Mouse (Mus musculus) heart, postnatal 0 days (tissue): ENCODE data around the gene Melk. TPM values are rescaled to one million over a fixed set of nuclear protein-coding genes. Genes with fewer than 3 reads are reported as not detected.

Experiments
- ATAC-seq: fragments of 200-750 bp; cut with Nextera tagmentation; 2 replicates; pipeline ENCODE4 v1.8.0; 2017; ENCODE audit warnings: low read depth, moderate number of reproducible peaks, moderate library complexity; ENCODE audit not compliant: insufficient read depth
- DNase-seq: peaks from one replicate; pipeline ENCODE4 v3.0.0-alpha.2; 2016; ENCODE audit warnings: low spot score
- H3K27ac ChIP-seq: fragments of 300-500 bp; sonication (generic); 2 replicates; pipeline ENCODE4 v1.5.1; 2014; ENCODE audit warnings: low read depth, mild to moderate bottlenecking
- H3K27me3 ChIP-seq: fragments of 300-500 bp; sonication (generic); 2 replicates; pipeline ENCODE4 v1.6.1; 2014; ENCODE audit warnings: low read length, mixed read lengths; ENCODE audit not compliant: control insufficient read depth, insufficient read depth
- H3K36me3 ChIP-seq: fragments of 300-500 bp; sonication (generic); replicated peaks from 2 replicates; pipeline ENCODE4 v1.6.1; 2014; ENCODE audit warnings: low read length, mixed read lengths; ENCODE audit not compliant: control insufficient read depth, insufficient read depth
- H3K4me1 ChIP-seq: fragments of 300-500 bp; sonication (generic); 2 replicates; pipeline ENCODE4 v1.6.1; 2014; ENCODE audit warnings: antibody characterized with exemption; ENCODE audit not compliant: control insufficient read depth, insufficient read depth
- H3K4me2 ChIP-seq: fragments of 300-500 bp; sonication (generic); 2 replicates; pipeline ENCODE4 v1.6.1; 2014; ENCODE audit warnings: low read depth, mild to moderate bottlenecking, low read length, moderate library complexity
- H3K4me3 ChIP-seq: fragments of 300-500 bp; sonication (generic); 2 replicates; pipeline ENCODE4 v1.5.1; 2014; ENCODE audit warnings: low read depth, low read length
- H3K9ac ChIP-seq: fragments of 300-500 bp; sonication (generic); replicated peaks from 2 replicates; pipeline ENCODE4 v1.6.1; 2014; ENCODE audit warnings: low read depth, low read length, mixed read lengths
- H3K9me3 ChIP-seq: fragments of 300-500 bp; sonication (generic); replicated peaks from 2 replicates; pipeline ENCODE4 v1.6.1; 2016; ENCODE audit warnings: low read length; ENCODE audit not compliant: control insufficient read depth
- CTCF ChIP-seq: IDR thresholded peaks from 2 replicates; pipeline ENCODE4 v1.5.1; 2016; ENCODE audit warnings: antibody characterized with exemption, control low read depth, low read depth
- EP300 ChIP-seq: IDR thresholded peaks from 2 replicates; pipeline ENCODE4 v1.6.1; 2016; ENCODE audit warnings: antibody characterized with exemption, low read depth
- WGBS: fragments of 180-500 bp; shearing (Covaris S2); extraction: QIAGEN DNeasy Blood & Tissue Kit; methylation state at CpG from one replicate; pipeline ENCODE4 v1.1.7; 2014; 5-methylcytosine and 5-hydroxymethylcytosine counted together
- polyA plus RNA-seq: library from polyadenylated mRNA; unstranded; fragments of >200 nt; fragmentation: Nextera tagmentation; extraction: Ambion mirVana; gene quantifications from 2 replicates; pipeline ENCODE4 v1.2.1, GENCODE M21; 2015
- total RNA-seq: library from RNA; depleted of rRNA; stranded (reverse); fragments of >200 nt; gene quantifications from 2 replicates; pipeline ENCODE4 v1.2.3, GENCODE M21; 2014; ENCODE audit warnings: low replicate concordance

Melk gene
- total and polyA plus RNA-seq, 2 experiments from 2014 or later: 6.3 to 13.7 TPM

GRCm38 (mm10) chr4:44281597-44282265 is 18.9 kb upstream of the Melk start:
- H3K9me3 ChIP-seq: no peaks in the 10 kb centered on the region
- ATAC-seq (no peak), DNase-seq (no peak)
- no peak overlapping the region for H3K9ac ChIP-seq
- no peak overlapping the region for H3K4me2 ChIP-seq
- no peak overlapping the region for H3K27ac ChIP-seq
- 58% methylated on average over 7 of the region's 7 CpGs for WGBS
- no peaks in the 10 kb centered on the region for H3K27me3 ChIP-seq
- no peaks in the 10 kb centered on the region for H3K36me3 ChIP-seq
- TF ChIP-seq CTCF (no peak), EP300 (no peak)
- H3K4me1 ChIP-seq: no peaks in the 10 kb centered on the region
- no peak overlapping the region for H3K4me3 ChIP-seq

- Histone ChIP-seq H3K4me1 (no peaks in the 10 kb centered on the region), H3K27me3 (no peaks in the 10 kb centered on the region), H3K9ac (no peak overlapping the region), H3K4me3 (no peak overlapping the region), H3K9me3 (no peaks in the 10 kb centered on the region), H3K27ac (no peak overlapping the region), H3K4me2 (no peak overlapping the region), H3K36me3 (no peaks in the 10 kb centered on the region)
- 9% methylated on average over 7 of the region's 7 CpGs for WGBS
- TF ChIP-seq EP300: no peak
- TF ChIP-seq CTCF: peak; percentile 76
- ATAC-seq (no peak), DNase-seq (peak; percentile 31)
Measured at GRCm38 (mm10) chr4:44292534-44292933, 8.1 kb upstream of the Melk start.

GRCm38 (mm10) chr4:44295837-44296236 is 4.8 kb upstream of the Melk start:
- Histone ChIP-seq H3K4me2 (no peak overlapping the region), H3K4me1 (no peaks in the 10 kb centered on the region), H3K27me3 (no peaks in the 10 kb centered on the region), H3K27ac (no peak overlapping the region), H3K9ac (no peak overlapping the region), H3K9me3 (no peaks in the 10 kb centered on the region), H3K36me3 (no peaks in the 10 kb centered on the region), H3K4me3 (no peak overlapping the region)
- WGBS: 43% methylated on average over 1 of the region's 1 CpGs
- ATAC-seq (no peak), DNase-seq (no peak)
- no peak for TF ChIP-seq EP300
- TF ChIP-seq CTCF: no peak

- H3K36me3 ChIP-seq: peaks cover 32% of the 10 kb centered on the region
- H3K27ac ChIP-seq: no peak overlapping the region
- H3K27me3 ChIP-seq: no peaks in the 10 kb centered on the region
- no peak for DNase-seq
- peaks cover 2% of the 10 kb centered on the region; the same call in 1 of the 2 replicates for H3K4me1 ChIP-seq
- 81% methylated on average over 7 of the region's 7 CpGs for WGBS
- H3K4me3 ChIP-seq: no peak overlapping the region
- TF ChIP-seq EP300: no peak
- TF ChIP-seq CTCF: no peak
- H3K9ac ChIP-seq: no peak overlapping the region
- no peak overlapping the region for H3K4me2 ChIP-seq
- ATAC-seq: no peak
- no peaks in the 10 kb centered on the region for H3K9me3 ChIP-seq
Measured at GRCm38 (mm10) chr4:44306585-44306984, 5.9 kb downstream of the Melk start.

- DNase-seq: no peak
- H3K9me3 ChIP-seq: no peaks in the 10 kb centered on the region
- 78% methylated on average over 4 of the region's 4 CpGs for WGBS
- H3K27ac ChIP-seq: no peak overlapping the region
- H3K27me3 ChIP-seq: no peaks in the 10 kb centered on the region
- no peak overlapping the region for H3K9ac ChIP-seq
- TF ChIP-seq EP300: no peak
- TF ChIP-seq CTCF: no peak; the same call in 1 of the 2 replicates
- H3K4me1 ChIP-seq: no peaks in the 10 kb centered on the region
- H3K36me3 ChIP-seq: peaks cover 41% of the 10 kb centered on the region
- no peak for ATAC-seq
- no peak overlapping the region for H3K4me3 ChIP-seq
- H3K4me2 ChIP-seq: no peak overlapping the region
Measured at GRCm38 (mm10) chr4:44310429-44310828, 9.8 kb downstream of the Melk start.

GRCm38 (mm10) chr4:44310911-44311310 is 10.2 kb downstream of the Melk start:
- TF ChIP-seq EP300 (no peak), CTCF (no peak)
- no peak overlapping the region for H3K27ac ChIP-seq
- no peak overlapping the region for H3K9ac ChIP-seq
- WGBS: 87% methylated on average over 4 of the region's 4 CpGs
- H3K9me3 ChIP-seq: no peaks in the 10 kb centered on the region
- no peak overlapping the region for H3K4me2 ChIP-seq
- no peaks in the 10 kb centered on the region for H3K4me1 ChIP-seq
- peaks cover 41% of the 10 kb centered on the region for H3K36me3 ChIP-seq
- no peaks in the 10 kb centered on the region for H3K27me3 ChIP-seq
- DNase-seq: no peak
- no peak for ATAC-seq
- H3K4me3 ChIP-seq: no peak overlapping the region
